Mouse (Mus musculus): ENCODE measurements around the gene Ptgdr2.

The Ptgdr2 gene

GRCm38 (mm10) chr19:10935029-10935428 lies 1.9 kb upstream of the Ptgdr2 start:
- no peak for DNase-seq

DNA sequence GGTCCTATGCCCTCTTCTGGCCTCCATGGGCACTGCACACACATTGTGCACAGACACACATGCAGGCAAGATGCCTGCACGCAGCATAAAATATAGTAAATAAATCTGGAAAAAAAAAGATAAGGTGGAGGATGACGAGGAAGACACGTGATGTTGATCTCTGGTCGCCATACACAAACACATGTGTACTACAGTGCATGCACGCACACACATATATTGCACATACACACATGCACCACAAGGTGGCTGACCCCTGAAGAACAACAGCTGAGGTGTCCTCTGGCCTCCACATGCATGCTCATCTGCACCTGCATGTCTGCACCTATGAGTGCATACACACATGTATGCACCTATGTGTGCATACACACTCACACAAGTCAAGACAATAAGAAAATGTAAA lies 883 bp upstream of the Ptgdr2 start:
- DNase-seq = no peak

DNA sequence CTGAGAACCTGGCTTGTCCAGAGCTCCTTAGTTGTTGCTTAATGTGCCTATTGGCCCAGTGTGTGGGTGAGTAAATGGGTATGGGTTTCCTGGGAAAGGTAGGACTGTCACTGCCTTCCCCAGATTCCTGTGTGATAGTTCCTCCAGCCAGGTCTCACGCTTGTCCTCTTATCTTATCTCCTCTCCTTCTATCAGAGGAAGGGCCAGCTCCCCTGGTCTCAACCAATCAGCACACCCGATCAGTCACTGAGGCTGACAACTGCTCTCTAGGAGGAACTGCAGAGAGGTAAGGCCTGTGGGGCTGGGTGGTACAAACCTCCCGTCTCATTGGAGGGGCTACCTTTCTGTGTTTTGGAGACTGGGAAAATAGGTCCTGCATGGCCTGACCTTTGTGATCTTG lies 1.8 kb downstream of the Ptgdr2 start:
- DNase-seq = no peak

DNA sequence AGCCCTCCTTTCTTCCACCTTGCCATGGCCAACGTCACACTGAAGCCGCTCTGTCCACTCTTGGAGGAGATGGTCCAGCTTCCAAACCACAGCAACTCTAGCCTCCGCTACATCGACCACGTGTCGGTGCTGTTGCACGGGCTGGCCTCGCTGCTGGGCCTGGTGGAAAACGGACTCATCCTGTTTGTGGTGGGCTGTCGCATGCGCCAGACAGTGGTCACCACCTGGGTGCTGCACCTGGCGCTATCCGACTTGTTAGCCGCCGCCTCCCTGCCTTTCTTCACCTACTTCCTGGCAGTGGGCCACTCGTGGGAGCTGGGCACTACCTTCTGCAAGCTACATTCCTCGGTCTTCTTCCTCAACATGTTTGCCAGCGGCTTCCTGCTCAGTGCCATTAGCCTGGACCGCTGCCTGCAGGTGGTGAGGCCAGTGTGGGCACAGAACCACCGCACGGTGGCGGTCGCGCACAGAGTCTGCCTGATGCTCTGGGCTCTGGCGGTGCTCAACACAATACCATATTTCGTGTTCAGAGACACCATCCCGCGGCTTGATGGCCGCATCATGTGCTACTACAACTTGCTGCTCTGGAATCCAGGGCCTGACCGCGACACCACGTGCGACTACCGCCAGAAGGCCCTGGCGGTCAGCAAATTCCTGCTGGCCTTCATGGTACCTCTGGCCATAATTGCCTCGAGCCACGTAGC lies 3.3 kb downstream of the Ptgdr2 start:
- DNase-seq = peak; percentile 91

DNA sequence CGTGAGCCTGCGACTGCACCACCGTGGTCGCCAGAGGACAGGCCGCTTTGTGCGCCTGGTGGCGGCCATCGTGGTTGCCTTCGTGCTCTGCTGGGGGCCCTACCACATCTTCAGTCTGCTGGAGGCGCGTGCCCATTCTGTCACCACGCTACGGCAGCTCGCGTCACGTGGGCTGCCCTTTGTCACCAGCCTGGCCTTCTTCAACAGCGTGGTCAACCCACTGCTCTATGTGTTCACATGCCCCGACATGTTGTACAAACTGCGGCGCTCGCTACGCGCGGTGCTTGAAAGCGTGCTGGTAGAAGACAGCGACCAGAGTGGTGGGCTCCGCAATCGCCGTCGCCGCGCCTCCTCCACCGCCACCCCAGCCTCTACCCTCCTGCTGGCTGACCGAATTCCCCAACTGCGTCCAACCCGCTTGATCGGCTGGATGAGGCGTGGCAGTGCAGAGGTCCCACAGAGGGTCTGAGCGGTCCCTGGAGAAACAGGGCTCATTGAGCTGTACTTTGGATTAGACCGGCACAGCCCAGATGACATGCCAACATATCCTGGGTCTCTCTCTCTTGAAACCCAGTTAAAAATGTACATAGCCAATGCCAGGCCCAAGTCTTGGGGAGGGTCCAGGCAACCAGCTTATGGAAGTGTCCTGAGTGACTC lies 4.0 kb downstream of the Ptgdr2 start:
- DNase-seq = peak; percentile 73

- DNase-seq = no peak
Measured at GRCm38 (mm10) chr19:10943955-10944354, 7.0 kb downstream of the Ptgdr2 start.

- DNase-seq = no peak
Measured at GRCm38 (mm10) chr19:10946506-10946905, 9.5 kb downstream of the Ptgdr2 start.

- DNase-seq = no peak
Measured at GRCm38 (mm10) chr19:10947219-10947618, 10.3 kb downstream of the Ptgdr2 start.

DNA sequence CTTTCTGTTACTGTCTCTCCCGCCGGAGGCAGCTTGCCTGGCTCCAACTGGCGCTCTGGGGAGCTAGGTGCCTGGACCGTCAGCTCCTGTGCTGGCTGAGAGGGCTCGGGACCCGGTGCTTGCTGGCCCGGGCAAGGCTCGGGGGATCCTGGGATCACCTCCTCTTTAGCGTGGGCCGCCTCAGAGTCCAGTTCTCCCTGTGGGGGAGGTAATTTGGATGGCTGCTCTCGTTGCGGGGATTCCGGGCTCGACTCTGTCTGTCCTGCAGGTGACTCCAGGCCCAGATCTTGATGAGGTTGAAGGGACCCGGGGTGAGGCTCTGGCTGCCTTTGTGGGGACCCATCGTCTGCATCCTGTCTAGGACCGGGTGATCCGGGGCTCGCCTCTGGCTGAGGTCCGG lies 11.5 kb downstream of the Ptgdr2 start:
- DNase-seq = no peak

GRCm38 (mm10) chr19:10949112-10949511 lies 12.2 kb downstream of the Ptgdr2 start, which contains the start of gene Ccdc86:
Gene Ccdc86, minus strand, starts transcription at chr19:10949266.
- DNase-seq = peak; percentile 99

- no peak for DNase-seq
Measured at GRCm38 (mm10) chr19:10949558-10949957, 12.6 kb downstream of the Ptgdr2 start.

DNA sequence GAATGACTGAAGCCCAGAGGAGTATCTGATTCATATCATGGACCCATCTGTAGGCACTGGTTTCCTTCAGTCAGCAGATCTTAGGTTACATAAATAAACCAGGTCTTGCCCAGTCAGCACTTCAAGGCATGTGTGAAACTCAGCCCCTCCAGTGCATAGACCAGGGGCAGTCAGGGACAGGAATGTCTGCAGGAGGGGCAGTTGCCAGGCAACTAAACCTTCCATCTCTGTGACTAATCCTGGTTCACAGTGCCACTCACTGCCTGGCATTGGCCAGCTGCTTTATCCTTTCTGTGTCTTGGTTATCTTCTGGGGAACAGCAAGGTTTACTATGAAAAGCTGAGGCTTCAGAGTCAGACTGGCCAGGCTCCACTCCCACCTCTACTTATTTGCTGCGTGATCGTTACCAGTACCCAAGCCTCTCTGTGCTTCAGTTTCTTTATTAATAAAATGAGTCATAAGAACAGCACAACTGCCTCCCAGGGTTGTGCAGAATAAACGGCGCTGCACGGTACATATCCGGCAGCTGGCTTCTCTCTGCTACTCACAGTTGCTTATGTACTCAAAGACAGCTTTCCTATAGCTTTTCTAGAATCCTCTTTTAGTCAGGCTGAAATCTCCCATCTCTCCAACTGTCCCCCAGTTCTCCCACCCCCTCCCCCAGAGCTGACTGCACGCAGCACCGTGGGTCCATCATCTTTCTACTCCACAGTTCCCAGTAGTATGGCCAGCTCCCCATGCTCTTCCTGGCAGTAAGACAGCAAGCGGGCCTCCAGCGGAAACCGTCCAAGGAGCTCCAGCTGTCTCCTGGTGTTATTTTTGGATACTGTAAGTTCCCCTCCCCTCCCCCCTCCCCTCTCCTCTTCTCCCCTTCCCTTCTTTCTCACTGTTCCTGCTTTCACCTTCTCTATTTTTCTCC lies 15.3 kb downstream of the Ptgdr2 start:
- peak; percentile 26 for DNase-seq

DNA sequence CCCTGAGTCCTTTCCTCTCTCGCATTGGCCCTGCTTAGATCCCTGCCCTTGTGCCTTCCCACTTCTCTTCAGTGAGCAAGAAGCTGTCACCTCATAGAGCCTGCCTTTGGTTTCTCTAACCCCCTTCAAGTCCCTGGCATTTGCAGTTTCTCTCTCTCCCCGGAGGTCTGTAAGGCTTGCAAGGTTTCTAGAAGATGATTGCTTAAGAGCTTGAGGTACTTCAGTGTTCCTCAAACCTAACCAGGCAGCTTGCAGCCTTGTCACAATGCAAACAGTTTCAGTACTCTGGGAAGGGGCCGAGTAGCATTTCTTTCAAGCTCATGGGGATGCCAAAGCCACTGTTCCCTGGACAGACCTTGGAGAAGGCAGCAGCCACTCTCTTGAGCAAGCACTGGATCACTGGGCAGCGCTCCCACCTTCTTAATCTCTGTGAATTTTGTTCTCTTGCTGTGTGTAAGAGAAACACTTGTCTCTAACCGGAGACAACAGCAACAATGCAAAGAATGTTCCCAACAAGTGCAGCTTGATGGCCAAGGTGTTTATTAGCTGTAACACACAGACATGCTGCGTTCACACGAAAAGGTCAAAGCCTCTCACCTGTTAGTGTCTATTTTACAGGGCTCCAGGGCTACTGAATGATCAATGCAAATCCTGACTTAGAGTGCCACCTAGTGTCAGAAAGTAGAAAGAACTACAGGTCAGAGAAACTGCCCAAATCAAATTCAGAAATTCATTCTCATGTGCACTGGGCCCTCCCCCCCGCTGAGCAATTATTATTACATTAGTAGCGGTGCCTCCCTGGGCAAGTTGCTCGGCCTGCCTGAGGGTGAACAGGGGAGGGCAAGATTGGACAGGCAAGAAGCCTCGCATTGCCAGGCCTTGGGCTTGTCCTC lies 22.4 kb downstream of the Ptgdr2 start:
- DNase-seq = peak; percentile 83

GRCm38 (mm10) chr19:10959978-10960346 lies 23.0 kb downstream of the Ptgdr2 start:
- DNase-seq = no peak

- DNase-seq = no peak
Measured at GRCm38 (mm10) chr19:10965721-10966120, 28.8 kb downstream of the Ptgdr2 start.

GRCm38 (mm10) chr19:10968578-10968977 lies 31.6 kb downstream of the Ptgdr2 start:
- DNase-seq = no peak

DNA sequence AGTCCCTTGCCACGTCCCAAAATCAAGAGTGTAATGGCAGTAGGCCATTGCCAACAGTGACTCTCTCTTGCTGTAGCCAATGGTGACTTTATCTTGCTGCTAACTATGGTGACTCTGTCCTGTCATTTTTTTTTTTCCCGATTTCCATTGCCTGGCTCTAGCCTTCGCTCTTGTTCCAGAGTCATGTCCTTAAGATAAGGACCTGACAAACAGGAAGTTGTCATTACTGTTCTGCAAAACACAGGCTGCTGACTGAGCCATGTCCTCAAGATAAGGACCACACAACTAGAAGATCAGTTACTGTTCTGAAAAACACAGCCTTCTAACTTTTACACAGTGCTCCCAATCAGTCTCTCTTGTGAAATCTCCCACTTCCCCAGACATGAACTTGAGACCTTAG lies 33.5 kb downstream of the Ptgdr2 start:
- DNase-seq = no peak

- DNase-seq = no peak
Measured at GRCm38 (mm10) chr19:10972660-10973059, 35.7 kb downstream of the Ptgdr2 start.

GRCm38 (mm10) chr19:10973187-10973586 lies 36.2 kb downstream of the Ptgdr2 start:
- DNase-seq = peak; percentile 26

DNA sequence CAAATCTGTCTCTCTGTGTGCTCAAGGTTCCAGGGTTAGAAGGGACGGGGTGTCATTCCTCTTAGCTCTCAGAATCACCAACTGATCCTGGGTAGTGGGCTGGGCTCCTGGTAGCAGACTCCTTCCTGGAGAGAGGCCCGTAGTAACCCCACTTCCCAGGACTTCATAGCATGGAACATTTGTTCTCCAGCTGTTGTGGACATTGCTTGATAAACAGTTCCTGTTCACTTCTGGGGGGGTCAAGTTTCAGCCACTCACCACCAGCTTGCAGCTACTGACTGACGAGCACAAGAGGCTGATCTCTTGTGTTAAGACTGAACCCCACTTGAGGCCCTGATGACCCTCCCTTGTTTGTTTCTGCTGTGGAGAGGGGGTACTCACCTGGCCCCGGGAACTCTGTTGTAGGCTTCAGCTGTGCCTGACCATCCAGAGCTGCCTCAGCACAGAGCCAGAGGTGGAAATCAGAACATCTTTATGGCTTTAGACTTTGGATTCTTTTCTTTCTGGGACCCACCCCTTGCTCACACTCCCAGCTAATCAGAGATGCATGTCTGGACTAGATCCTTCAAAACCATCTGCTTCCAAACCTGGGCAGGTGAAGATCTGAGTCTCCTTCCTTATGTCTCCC lies 37.4 kb downstream of the Ptgdr2 start, which contains the start of gene Ms4a10:
Gene Ms4a10 (minus strand): TSS at position 433 of the 628 bp plus-strand sequence.
- DNase-seq = peak; percentile 16

- DNase-seq = no peak
Measured at GRCm38 (mm10) chr19:10975187-10975586, 38.2 kb downstream of the Ptgdr2 start.

DNA sequence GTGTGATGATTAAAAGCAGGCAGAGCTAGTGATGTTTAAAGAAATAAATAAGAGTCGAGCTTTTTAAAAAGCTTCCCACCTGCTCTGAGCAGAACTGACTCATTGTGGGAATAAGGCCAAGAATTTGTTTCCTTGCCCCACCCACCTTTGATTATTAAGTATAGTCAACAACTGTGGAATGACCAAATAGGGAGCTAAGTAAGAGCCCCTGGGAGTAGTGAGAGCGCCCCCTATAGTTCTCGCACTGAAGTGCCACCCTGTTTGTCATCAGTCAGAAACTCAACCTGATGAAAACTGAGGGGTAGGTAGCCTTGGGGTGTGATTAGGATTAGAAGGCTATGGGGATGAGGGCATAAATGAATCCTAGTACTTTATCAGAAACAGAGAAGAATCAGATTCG lies 39.4 kb downstream of the Ptgdr2 start:
- no peak for DNase-seq
